13 mouse cellular contexts compared by ENCODE assay signal in genomic region chr13:106820149-106820548, GRCm38 (mm10).
"Had no signal": no experiment of that assay in that cellular context is flagged by ENCODE, and none has a peak within 500 bp of the region (broad histone marks: within the 10 kb centered on the region; RNA-seq: fewer than 3 reads in every experiment).

No protein-coding gene starts in this region.

- H3K27me3 ChIP-seq: limb, embryonic 13.5 days; lung, embryonic 15.5 days; neural tube, embryonic 15.5 days had no signal

- H3K27ac ChIP-seq: limb, embryonic 13.5 days; lung, embryonic 15.5 days; midbrain, embryonic 10.5 days; neural tube, embryonic 15.5 days; stomach, postnatal 0 days had no signal

- H3K4me1 ChIP-seq: lung, embryonic 15.5 days; midbrain, embryonic 10.5 days had no signal

- DNase-seq: left cerebral cortex, postnatal 4 days; lung, postnatal 4 days; midbrain, embryonic 14.5 days; right cerebral cortex, adult 18-20 months; right cerebral cortex, postnatal 25 days; thymus, postnatal 4 days had no signal

- H3K9me3 ChIP-seq: limb, embryonic 13.5 days; lung, embryonic 15.5 days; midbrain, embryonic 10.5 days; neural tube, embryonic 15.5 days had no signal

- H3K4me2 ChIP-seq: limb, embryonic 13.5 days; liver, embryonic 11.5 days; lung, embryonic 15.5 days; neural tube, embryonic 15.5 days had no signal

- H3K36me3 ChIP-seq: neural tube, embryonic 15.5 days had no signal

- H3K9ac ChIP-seq: limb, embryonic 13.5 days; lung, embryonic 15.5 days; neural tube, embryonic 15.5 days had no signal

- H3K4me3 ChIP-seq: limb, embryonic 13.5 days; lung, embryonic 15.5 days; midbrain, embryonic 10.5 days; myocyte; neural tube, embryonic 15.5 days had no signal
